Mouse (Mus musculus) midbrain, embryonic 14.5 days (tissue): ENCODE results near the gene Sdccag8. TPM values are rescaled to one million over a fixed set of nuclear protein-coding genes. Genes with fewer than 3 reads are reported as not detected.

Experiments used
- ATAC-seq: fragments of 200-750 bp; cut with Nextera tagmentation; 2 replicates; pipeline ENCODE4 v1.8.0; 2017; ENCODE audit warnings: moderate number of reproducible peaks, moderate library complexity; ENCODE audit not compliant: low FRiP score, low TSS enrichment
- DNase-seq: peaks from one replicate; pipeline ENCODE4 v3.0.0-alpha.2; 2015
- H3K27ac ChIP-seq: fragments of 300-500 bp; sonication (generic); replicated peaks from 2 replicates; pipeline ENCODE4 v1.5.1; 2014; ENCODE audit warnings: mild to moderate bottlenecking, low read depth, low read length, moderate library complexity
- H3K27me3 ChIP-seq: fragments of 300-500 bp; sonication (generic); 2 replicates; pipeline ENCODE4 v1.6.1; 2014; ENCODE audit warnings: low read length, control low read depth, mixed read lengths; ENCODE audit not compliant: control insufficient read depth, insufficient read depth
- H3K36me3 ChIP-seq: fragments of 300-500 bp; sonication (generic); 2 replicates; pipeline ENCODE4 v1.6.1; 2014; ENCODE audit warnings: low read length, control low read depth; ENCODE audit not compliant: control insufficient read depth, insufficient read depth
- H3K4me1 ChIP-seq: fragments of 300-500 bp; sonication (generic); 2 replicates; pipeline ENCODE4 v1.6.1; 2014; ENCODE audit warnings: mild to moderate bottlenecking, antibody characterized with exemption, low read length, control low read depth; ENCODE audit not compliant: control insufficient read depth, insufficient read depth
- H3K4me2 ChIP-seq: fragments of 300-500 bp; sonication (generic); 2 replicates; pipeline ENCODE4 v1.6.1; 2014; ENCODE audit warnings: mild to moderate bottlenecking, low read length, moderate library complexity
- H3K4me3 ChIP-seq: fragments of 300-500 bp; sonication (generic); replicated peaks from 2 replicates; pipeline ENCODE4 v1.5.1; 2014; ENCODE audit warnings: low read depth, low read length
- H3K9ac ChIP-seq: fragments of 300-500 bp; sonication (generic); replicated peaks from 2 replicates; pipeline ENCODE4 v1.6.1; 2014; ENCODE audit warnings: mild to moderate bottlenecking, low read length, moderate library complexity
- H3K9me3 ChIP-seq: fragments of 300-500 bp; sonication (generic); 2 replicates; pipeline ENCODE4 v1.6.1; 2016; ENCODE audit warnings: low read length, control low read depth, mixed read lengths; ENCODE audit not compliant: control insufficient read depth
- WGBS: fragments of 180-500 bp; shearing (Covaris S2); extraction: QIAGEN DNeasy Blood & Tissue Kit; methylation state at CpG from one replicate; pipeline ENCODE4 v1.1.7; 2014; 5-methylcytosine and 5-hydroxymethylcytosine counted together
- polyA plus RNA-seq: library from polyadenylated mRNA; unstranded; fragments of >200 nt; fragmentation: Nextera tagmentation; extraction: Ambion mirVana; gene quantifications from 2 replicates; pipeline ENCODE4 v1.2.1, GENCODE M21; 2014

Sdccag8 gene
- polyA plus RNA-seq, 1 experiment from 2014 or later: 23.5 TPM

GRCm38 (mm10) chr1:177029032-177029431 lies 214.6 kb downstream of the Sdccag8 start:
- peaks cover 17% of the 10 kb centered on the region for H3K36me3 ChIP-seq
- no peak overlapping the region for H3K4me3 ChIP-seq
- H3K9me3 ChIP-seq: no peaks in the 10 kb centered on the region
- H3K27ac ChIP-seq: no peak overlapping the region
- H3K4me2 ChIP-seq: no peak overlapping the region
- H3K27me3 ChIP-seq: no peaks in the 10 kb centered on the region
- no peak overlapping the region for H3K9ac ChIP-seq
- no peak for DNase-seq
- no peak for ATAC-seq
- H3K4me1 ChIP-seq: no peaks in the 10 kb centered on the region
- 91% methylated on average over 2 of the region's 2 CpGs for WGBS

DNA sequence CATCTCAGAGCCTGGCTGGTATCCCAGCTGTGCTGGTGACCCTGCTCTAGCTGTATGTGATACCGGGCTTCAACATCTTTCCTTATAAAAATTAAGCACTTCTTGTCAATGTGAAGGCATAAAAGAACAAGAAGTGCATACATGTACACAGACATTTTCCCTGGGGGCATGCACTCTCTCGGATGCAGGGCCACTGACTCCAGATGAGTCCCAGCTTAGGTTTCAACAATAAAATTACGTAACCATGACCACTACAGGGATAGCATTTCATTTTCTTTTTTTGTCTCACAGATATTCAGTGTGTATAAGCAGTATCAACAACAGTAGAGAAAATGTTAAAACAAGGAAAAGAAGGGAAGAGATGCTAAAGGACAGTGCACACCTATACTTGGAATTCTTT lies 216.2 kb downstream of the Sdccag8 start:
- no peak for ATAC-seq
- Histone ChIP-seq H3K4me1 (no peaks in the 10 kb centered on the region), H3K27ac (no peak overlapping the region), H3K9ac (no peak overlapping the region), H3K4me2 (no peak overlapping the region), H3K4me3 (no peak overlapping the region), H3K36me3 (peaks cover 5% of the 10 kb centered on the region; the same call in 1 of the 2 replicates), H3K27me3 (no peaks in the 10 kb centered on the region), H3K9me3 (no peaks in the 10 kb centered on the region)
- DNase-seq: no peak
- 70% methylated on average over 3 of the region's 3 CpGs for WGBS

- no peak overlapping the region for H3K9ac ChIP-seq
- no peaks in the 10 kb centered on the region for H3K9me3 ChIP-seq
- H3K27ac ChIP-seq: no peak overlapping the region
- H3K27me3 ChIP-seq: no peaks in the 10 kb centered on the region
- H3K4me3 ChIP-seq: no peak overlapping the region
- DNase-seq (no peak), ATAC-seq (no peak)
- 98% methylated on average over 1 of the region's 1 CpGs for WGBS
- H3K4me1 ChIP-seq: no peaks in the 10 kb centered on the region
- H3K36me3 ChIP-seq: peaks cover 5% of the 10 kb centered on the region; the same call in 1 of the 2 replicates
- no peak overlapping the region for H3K4me2 ChIP-seq
Observed at GRCm38 (mm10) chr1:177031196-177031595, 216.7 kb downstream of the Sdccag8 start.

DNA sequence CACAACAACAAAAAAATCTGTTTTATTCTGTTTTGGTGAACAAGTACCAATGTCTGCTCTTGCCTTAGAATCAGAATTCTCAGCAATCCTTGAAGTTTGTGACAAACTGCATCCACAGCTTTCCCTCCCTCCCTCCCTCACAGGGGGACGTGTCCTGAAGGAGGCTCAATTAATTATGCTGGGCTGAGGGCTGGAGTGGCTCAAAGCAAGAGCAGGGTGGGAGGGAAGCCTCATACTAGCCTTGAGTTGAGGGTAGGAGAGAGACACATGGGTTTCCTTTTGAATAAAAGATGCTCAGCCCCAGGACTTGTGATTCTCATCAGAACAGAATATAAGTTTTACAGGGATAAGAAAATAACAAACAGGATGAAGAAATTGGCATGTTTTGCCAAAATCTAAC lies 217.8 kb downstream of the Sdccag8 start:
- no peaks in the 10 kb centered on the region for H3K27me3 ChIP-seq
- 6% methylated on average over 1 of the region's 1 CpGs for WGBS
- DNase-seq (no peak), ATAC-seq (no peak; the same call in 1 of the 2 replicates)
- no peaks in the 10 kb centered on the region for H3K9me3 ChIP-seq
- no peak overlapping the region for H3K4me3 ChIP-seq
- H3K4me2 ChIP-seq: no peak overlapping the region
- H3K36me3 ChIP-seq: peaks cover 5% of the 10 kb centered on the region; the same call in 1 of the 2 replicates
- no peak overlapping the region for H3K9ac ChIP-seq
- no peak overlapping the region for H3K27ac ChIP-seq
- H3K4me1 ChIP-seq: no peaks in the 10 kb centered on the region

DNA sequence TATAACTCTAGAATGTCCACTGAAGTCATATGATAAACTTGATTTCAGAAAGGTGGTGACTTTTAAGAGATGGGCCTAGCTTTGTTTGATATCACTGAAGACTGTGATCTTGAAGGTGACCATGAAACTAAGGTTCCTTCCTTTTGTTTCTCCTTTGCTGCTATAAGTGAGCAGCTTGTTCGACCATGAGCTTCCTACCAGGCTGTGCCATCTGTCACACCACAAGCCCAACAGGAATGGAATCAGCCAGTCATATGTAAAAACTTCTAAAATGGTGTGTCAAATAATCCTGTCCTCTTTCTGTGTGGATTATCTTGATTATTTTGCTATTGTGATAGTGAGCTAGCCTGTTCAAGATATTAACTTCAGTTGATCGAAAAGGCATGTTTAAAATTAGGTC lies 221.0 kb downstream of the Sdccag8 start:
- Histone ChIP-seq H3K9me3 (no peaks in the 10 kb centered on the region), H3K4me3 (no peak overlapping the region), H3K4me2 (no peak overlapping the region), H3K36me3 (peaks cover 5% of the 10 kb centered on the region; the same call in 1 of the 2 replicates), H3K9ac (no peak overlapping the region), H3K27ac (no peak overlapping the region), H3K4me1 (no peaks in the 10 kb centered on the region), H3K27me3 (no peaks in the 10 kb centered on the region)
- 67% methylated on average over 2 of the region's 2 CpGs for WGBS
- no peak for DNase-seq
- no peak for ATAC-seq

DNA sequence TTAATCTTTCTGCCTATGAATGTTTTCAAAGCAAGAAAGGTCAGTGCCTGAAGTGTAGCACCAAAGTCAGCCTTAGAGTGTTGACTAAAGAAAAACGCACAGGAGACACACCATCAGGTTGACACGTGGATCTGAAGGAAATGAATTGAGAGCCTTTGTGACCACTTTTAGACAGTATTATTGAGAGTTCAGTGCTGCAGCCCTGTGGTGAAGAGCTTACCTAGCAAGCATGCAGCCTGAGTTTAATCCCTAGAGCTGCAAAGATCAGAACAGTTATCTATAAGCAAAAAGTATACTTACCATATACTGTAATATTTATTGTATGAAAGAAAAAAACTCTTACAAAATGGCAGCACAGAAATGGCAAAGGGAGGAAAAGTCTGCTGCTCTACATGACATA lies 223.9 kb downstream of the Sdccag8 start:
- H3K27ac ChIP-seq: no peak overlapping the region
- peak; percentile 43 for DNase-seq
- H3K9me3 ChIP-seq: no peaks in the 10 kb centered on the region
- H3K27me3 ChIP-seq: no peaks in the 10 kb centered on the region
- ATAC-seq: no peak
- no peaks in the 10 kb centered on the region for H3K4me1 ChIP-seq
- 36% methylated on average over 2 of the region's 2 CpGs for WGBS
- H3K4me3 ChIP-seq: no peak overlapping the region
- no peak overlapping the region for H3K4me2 ChIP-seq
- no peak overlapping the region for H3K9ac ChIP-seq
- H3K36me3 ChIP-seq: no peaks in the 10 kb centered on the region

GRCm38 (mm10) chr1:177039093-177039674 lies 224.7 kb downstream of the Sdccag8 start:
- Histone ChIP-seq H3K27me3 (no peaks in the 10 kb centered on the region), H3K4me1 (no peaks in the 10 kb centered on the region), H3K27ac (no peak overlapping the region), H3K36me3 (no peaks in the 10 kb centered on the region), H3K4me2 (no peak overlapping the region), H3K4me3 (no peak overlapping the region), H3K9ac (no peak overlapping the region), H3K9me3 (no peaks in the 10 kb centered on the region)
- DNase-seq: no peak
- no peak for ATAC-seq
- 73% methylated on average over 6 of the region's 6 CpGs for WGBS

DNA sequence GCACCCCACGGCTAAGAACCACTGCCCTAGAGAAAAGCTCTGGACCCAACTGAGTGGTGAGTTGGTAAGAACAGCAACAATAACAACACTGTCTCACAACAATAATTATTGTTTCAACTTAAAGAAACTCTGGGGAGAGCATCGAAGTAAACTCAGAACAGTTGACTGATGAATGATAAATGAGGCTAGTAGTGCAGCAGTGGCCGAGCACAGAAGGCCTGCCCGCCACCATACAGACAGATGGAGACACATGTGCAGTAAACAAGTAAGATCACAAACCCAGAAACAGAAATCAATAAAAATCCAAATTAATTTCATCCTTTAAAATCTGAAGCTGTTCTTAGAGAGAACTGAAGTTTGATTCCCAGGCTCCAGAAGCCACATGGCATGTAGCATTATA lies 225.6 kb downstream of the Sdccag8 start:
- no peak for ATAC-seq
- DNase-seq: no peak
- no peak overlapping the region for H3K4me2 ChIP-seq
- WGBS: 34% methylated on average over 4 of the region's 4 CpGs
- H3K36me3 ChIP-seq: no peaks in the 10 kb centered on the region
- H3K27ac ChIP-seq: no peak overlapping the region
- no peak overlapping the region for H3K9ac ChIP-seq
- H3K27me3 ChIP-seq: no peaks in the 10 kb centered on the region
- H3K9me3 ChIP-seq: no peaks in the 10 kb centered on the region
- no peaks in the 10 kb centered on the region for H3K4me1 ChIP-seq
- H3K4me3 ChIP-seq: no peak overlapping the region

DNA sequence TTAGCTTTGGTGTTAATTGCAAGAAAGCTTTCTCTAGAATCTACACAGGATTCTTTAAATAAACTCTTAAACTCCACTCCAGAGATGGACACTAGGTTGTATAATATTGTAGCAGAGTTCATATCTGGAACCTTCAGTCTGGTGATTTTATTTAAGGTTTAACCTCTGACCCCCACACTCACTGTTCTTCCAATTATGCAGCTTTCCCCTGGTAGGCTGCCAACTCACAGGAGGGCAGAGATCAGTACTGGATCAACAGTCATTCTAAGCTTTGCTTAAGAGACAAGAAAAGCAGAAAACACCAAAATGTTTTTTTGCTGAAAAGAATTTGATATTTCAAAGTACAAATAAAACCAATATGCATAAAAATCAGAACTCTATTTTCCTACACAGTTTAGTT lies 231.4 kb downstream of the Sdccag8 start:
- H3K9me3 ChIP-seq: no peaks in the 10 kb centered on the region
- peaks cover 4% of the 10 kb centered on the region; the same call in 1 of the 2 replicates for H3K36me3 ChIP-seq
- H3K4me3 ChIP-seq: no peak overlapping the region
- H3K27ac ChIP-seq: no peak overlapping the region
- H3K4me1 ChIP-seq: no peaks in the 10 kb centered on the region
- ATAC-seq (no peak), DNase-seq (no peak)
- no peak overlapping the region for H3K9ac ChIP-seq
- H3K27me3 ChIP-seq: no peaks in the 10 kb centered on the region
- no peak overlapping the region for H3K4me2 ChIP-seq
